Mouse (Mus musculus) megakaryocyte, embryonic 14.5 days (primary cell): Measurements from ENCODE around the gene Sf3b3.

Experiments used
- FLI1 ChIP-seq: IDR thresholded peaks from 2 replicates; pipeline ENCODE4 v1.6.1; 2012; ENCODE audit warnings: low read length, inconsistent platforms, mixed read lengths
- GATA1 ChIP-seq: IDR thresholded peaks from 3 replicates; pipeline ENCODE4 v1.6.1; 2012; ENCODE audit warnings: mixed read lengths, low read length, inconsistent platforms, borderline replicate concordance

GRCm38 (mm10) chr8:110886634-110887033 is 40.0 kb upstream of the Sf3b3 start:
- TF ChIP-seq GATA1 (no peak), FLI1 (no peak)
